Mouse (Mus musculus) liver, embryonic 12.5 days (tissue): Measurements from ENCODE around the gene Gm49369. TPM values are rescaled to one million over a fixed set of nuclear protein-coding genes. Genes with fewer than 3 reads are reported as not detected.
A peak's percentile ranks its signal among the peaks of the same experiment; 100 is the strongest.
"Not testable (repeated sequence)": the region's sequence is repeated elsewhere in the genome, so short reads cannot be mapped to it uniquely, and the experiment has no call there.

Experiments
- ATAC-seq: fragments of 200-750 bp; cut with Nextera tagmentation; 2 replicates; pipeline ENCODE4 v1.8.0; 2017; ENCODE audit warnings: moderate number of reproducible peaks, mild to moderate bottlenecking, moderate library complexity
- H3K27ac ChIP-seq: fragments of 300-500 bp; sonication (generic); 2 replicates; pipeline ENCODE4 v1.5.1; 2016; ENCODE audit warnings: mild to moderate bottlenecking
- H3K27me3 ChIP-seq: fragments of 300-500 bp; sonication (generic); replicated peaks from 2 replicates; pipeline ENCODE4 v1.6.1; 2016; ENCODE audit warnings: mild to moderate bottlenecking, moderate library complexity
- H3K36me3 ChIP-seq: fragments of 300-500 bp; sonication (generic); 2 replicates; pipeline ENCODE4 v1.6.1; 2016; ENCODE audit warnings: mild to moderate bottlenecking, moderate library complexity
- H3K4me1 ChIP-seq: fragments of 300-500 bp; sonication (generic); 2 replicates; pipeline ENCODE4 v1.6.1; 2016
- H3K4me2 ChIP-seq: fragments of 300-500 bp; sonication (generic); 2 replicates; pipeline ENCODE4 v1.6.1; 2016; ENCODE audit warnings: mild to moderate bottlenecking, moderate library complexity
- H3K4me3 ChIP-seq: fragments of 300-500 bp; sonication (generic); 2 replicates; pipeline ENCODE4 v1.5.1; 2016; ENCODE audit warnings: mild to moderate bottlenecking, moderate library complexity
- H3K9ac ChIP-seq: fragments of 300-500 bp; sonication (generic); 2 replicates; pipeline ENCODE4 v1.6.1; 2016; ENCODE audit warnings: mild to moderate bottlenecking, moderate library complexity
- H3K9me3 ChIP-seq: fragments of 300-500 bp; sonication (generic); replicated peaks from 2 replicates; pipeline ENCODE4 v1.6.1; 2016; ENCODE audit warnings: mild to moderate bottlenecking, moderate library complexity
- WGBS: fragments of 180-500 bp; shearing (Covaris S2); methylation state at CpG from one replicate; pipeline ENCODE4 v1.1.7; 2016; ENCODE audit not compliant: insufficient replicate concordance; 5-methylcytosine and 5-hydroxymethylcytosine counted together
- polyA plus RNA-seq: library from polyadenylated mRNA; unstranded; fragments of >200 nt; fragmentation: Nextera tagmentation; extraction: Ambion mirVana; gene quantifications from 2 replicates; pipeline ENCODE4 v1.2.1, GENCODE M21; 2016

Gene Gm49369
- polyA plus RNA-seq, 1 experiment from 2014 or later = not detected

GRCm38 (mm10) chr7:142409603-142410002 lies 27.1 kb upstream of the Gm49369 start:
- Histone ChIP-seq H3K9ac (no peak overlapping the region), H3K4me3 (no peak overlapping the region), H3K27ac (no peak overlapping the region), H3K27me3 (no peaks in the 10 kb centered on the region), H3K36me3 (no peaks in the 10 kb centered on the region), H3K4me2 (no peak overlapping the region), H3K9me3 (no peaks in the 10 kb centered on the region), H3K4me1 (peaks cover 24% of the 10 kb centered on the region)
- no peak for ATAC-seq
- 73% methylated on average over 3 of the region's 3 CpGs for WGBS

GRCm38 (mm10) chr7:142408686-142409085 lies 26.2 kb upstream of the Gm49369 start:
- H3K4me3 ChIP-seq = no peak overlapping the region
- no peak for ATAC-seq
- 82% methylated on average over 8 of the region's 8 CpGs for WGBS
- no peaks in the 10 kb centered on the region for H3K9me3 ChIP-seq
- H3K36me3 ChIP-seq = no peaks in the 10 kb centered on the region
- H3K4me1 ChIP-seq = peaks cover 23% of the 10 kb centered on the region
- H3K27ac ChIP-seq = no peak overlapping the region
- no peak overlapping the region for H3K4me2 ChIP-seq
- no peaks in the 10 kb centered on the region for H3K27me3 ChIP-seq
- H3K9ac ChIP-seq = no peak overlapping the region

GRCm38 (mm10) chr7:142407935-142408334 lies 25.5 kb upstream of the Gm49369 start:
- Histone ChIP-seq H3K4me3 (no peak overlapping the region), H3K36me3 (no peaks in the 10 kb centered on the region), H3K4me2 (no peak overlapping the region), H3K4me1 (peaks cover 18% of the 10 kb centered on the region), H3K27me3 (no peaks in the 10 kb centered on the region), H3K9ac (no peak overlapping the region), H3K27ac (no peak overlapping the region), H3K9me3 (no peaks in the 10 kb centered on the region)
- WGBS = 41% methylated on average over 4 of the region's 4 CpGs
- ATAC-seq = no peak

GRCm38 (mm10) chr7:142405134-142405533 lies 22.7 kb upstream of the Gm49369 start:
- not testable (repeated sequence) for H3K9ac ChIP-seq, H3K4me3 ChIP-seq, H3K9me3 ChIP-seq, H3K27ac ChIP-seq, H3K4me2 ChIP-seq, H3K27me3 ChIP-seq, ATAC-seq, H3K36me3 ChIP-seq
- 87% methylated on average over 5 of the region's 5 CpGs for WGBS
- H3K4me1 ChIP-seq = peaks cover 15% of the 10 kb centered on the region

GRCm38 (mm10) chr7:142403591-142403990 lies 21.1 kb upstream of the Gm49369 start:
- Histone ChIP-seq H3K27ac (no peak overlapping the region), H3K4me1 (peaks cover 23% of the 10 kb centered on the region), H3K9me3 (no peaks in the 10 kb centered on the region), H3K4me2 (no peak overlapping the region), H3K36me3 (no peaks in the 10 kb centered on the region), H3K4me3 (no peak overlapping the region), H3K9ac (no peak overlapping the region), H3K27me3 (no peaks in the 10 kb centered on the region)
- 40% methylated on average over 4 of the region's 4 CpGs for WGBS
- ATAC-seq = no peak

- no peak overlapping the region for H3K4me2 ChIP-seq
- H3K27ac ChIP-seq = no peak overlapping the region
- no peaks in the 10 kb centered on the region for H3K36me3 ChIP-seq
- WGBS = 72% methylated on average over 7 of the region's 7 CpGs
- H3K9me3 ChIP-seq = no peaks in the 10 kb centered on the region
- H3K4me1 ChIP-seq = peaks cover 49% of the 10 kb centered on the region
- ATAC-seq = no peak
- H3K9ac ChIP-seq = no peak overlapping the region
- no peaks in the 10 kb centered on the region for H3K27me3 ChIP-seq
- no peak overlapping the region for H3K4me3 ChIP-seq
Observed at GRCm38 (mm10) chr7:142400750-142401142, 18.3 kb upstream of the Gm49369 start.

- peaks cover 54% of the 10 kb centered on the region for H3K4me1 ChIP-seq
- no peak overlapping the region for H3K4me3 ChIP-seq
- H3K27me3 ChIP-seq = no peaks in the 10 kb centered on the region
- H3K9me3 ChIP-seq = no peaks in the 10 kb centered on the region
- no peak overlapping the region for H3K27ac ChIP-seq
- no peak for ATAC-seq
- no peaks in the 10 kb centered on the region for H3K36me3 ChIP-seq
- WGBS = 54% methylated on average over 7 of the region's 7 CpGs
- no peak overlapping the region for H3K4me2 ChIP-seq
- no peak overlapping the region for H3K9ac ChIP-seq
Observed at GRCm38 (mm10) chr7:142400112-142400749, 17.8 kb upstream of the Gm49369 start.

- ATAC-seq = no peak
- H3K9me3 ChIP-seq = no peaks in the 10 kb centered on the region
- H3K27me3 ChIP-seq = no peaks in the 10 kb centered on the region
- no peak overlapping the region for H3K4me2 ChIP-seq
- H3K4me3 ChIP-seq = no peak overlapping the region
- 0 out of 2 replicates have a peak overlapping the region, but pooled peaks have one; percentile 88 for H3K27ac ChIP-seq
- WGBS = 16% methylated on average over 1 of the region's 1 CpGs
- H3K9ac ChIP-seq = no peak overlapping the region
- peaks cover 64% of the 10 kb centered on the region for H3K4me1 ChIP-seq
- H3K36me3 ChIP-seq = no peaks in the 10 kb centered on the region
Observed at GRCm38 (mm10) chr7:142399250-142399649, 16.8 kb upstream of the Gm49369 start.

- no peak for ATAC-seq
Observed at GRCm38 (mm10) chr7:142398052-142398451, 15.6 kb upstream of the Gm49369 start.

GRCm38 (mm10) chr7:142396611-142397010 lies 14.1 kb upstream of the Gm49369 start:
- no peaks in the 10 kb centered on the region for H3K27me3 ChIP-seq
- no peak for ATAC-seq
- no peaks in the 10 kb centered on the region for H3K36me3 ChIP-seq
- H3K9me3 ChIP-seq = no peaks in the 10 kb centered on the region
- WGBS = 82% methylated on average over 1 of the region's 1 CpGs
- H3K4me3 ChIP-seq = no peak overlapping the region
- H3K27ac ChIP-seq = peak overlapping the region; percentile 88
- no peak overlapping the region for H3K4me2 ChIP-seq
- H3K4me1 ChIP-seq = peaks cover 85% of the 10 kb centered on the region
- no peak overlapping the region for H3K9ac ChIP-seq

More at GRCm38 (mm10) chr7:142398052-142398451, 15.6 kb upstream of the Gm49369 start:
- Histone ChIP-seq H3K4me1 (peaks cover 70% of the 10 kb centered on the region), H3K36me3 (no peaks in the 10 kb centered on the region), H3K9ac (no peak overlapping the region), H3K9me3 (no peaks in the 10 kb centered on the region), H3K27ac (peak overlapping the region; percentile 88), H3K27me3 (no peaks in the 10 kb centered on the region), H3K4me2 (no peak overlapping the region), H3K4me3 (no peak overlapping the region)
- 35% methylated on average over 2 of the region's 2 CpGs for WGBS

- no peaks in the 10 kb centered on the region for H3K36me3 ChIP-seq
- peaks cover 93% of the 10 kb centered on the region for H3K4me1 ChIP-seq
- H3K9ac ChIP-seq = no peak overlapping the region
- ATAC-seq = peak; percentile 58
- H3K27ac ChIP-seq = peak overlapping the region; percentile 88
- H3K4me2 ChIP-seq = no peak overlapping the region
- no peak overlapping the region for H3K4me3 ChIP-seq
- H3K9me3 ChIP-seq = no peaks in the 10 kb centered on the region
- H3K27me3 ChIP-seq = no peaks in the 10 kb centered on the region
- 22% methylated on average over 4 of the region's 4 CpGs for whole genome bisulfite sequencing
Observed at GRCm38 (mm10) chr7:142395472-142395871, 13.0 kb upstream of the Gm49369 start.

- H3K4me1 ChIP-seq = peaks cover 84% of the 10 kb centered on the region
- H3K9ac ChIP-seq = no peak overlapping the region
- peak overlapping the region; percentile 88 for H3K27ac ChIP-seq
- H3K4me2 ChIP-seq = no peak overlapping the region
- H3K4me3 ChIP-seq = no peak overlapping the region
- no peak for ATAC-seq
- H3K27me3 ChIP-seq = no peaks in the 10 kb centered on the region
- 47% methylated on average over 6 of the region's 6 CpGs for WGBS
- H3K9me3 ChIP-seq = no peaks in the 10 kb centered on the region
- no peaks in the 10 kb centered on the region for H3K36me3 ChIP-seq
Observed at GRCm38 (mm10) chr7:142394261-142395190, 12.1 kb upstream of the Gm49369 start.
